Mouse (Mus musculus) c-Kit-negative CD71-positive TER-119-positive erythroid progenitor cells, embryonic 14.5 days (primary cell): ENCODE results near the gene Nphp4.
"Not testable (repeated sequence)": the region's sequence is repeated elsewhere in the genome, so short reads cannot be mapped to it uniquely, and the experiment has no call there.

Experiments
- DNase-seq: peaks from one replicate; pipeline ENCODE4 v3.0.0-alpha.2; 2013; ENCODE audit warnings: low read depth, low spot score

Gene Nphp4

GRCm38 (mm10) chr4:152554421-152554820 lies 77.9 kb downstream of the Nphp4 start:
- no peak for DNase-seq

GRCm38 (mm10) chr4:152555806-152556205 lies 79.3 kb downstream of the Nphp4 start:
- not testable (repeated sequence) for DNase-seq

- no peak for DNase-seq
Observed at GRCm38 (mm10) chr4:152558246-152558645, 81.7 kb downstream of the Nphp4 start.

GRCm38 (mm10) chr4:152568006-152568405 lies 91.5 kb downstream of the Nphp4 start:
- DNase-seq = no peak

- DNase-seq = no peak
Observed at GRCm38 (mm10) chr4:152568662-152569395, 92.3 kb downstream of the Nphp4 start.

- no peak for DNase-seq
Observed at GRCm38 (mm10) chr4:152574266-152574665, 97.8 kb downstream of the Nphp4 start.

- no peak for DNase-seq
Observed at GRCm38 (mm10) chr4:152576826-152577225, 100.3 kb downstream of the Nphp4 start.

GRCm38 (mm10) chr4:152579956-152580355 lies 103.5 kb downstream of the Nphp4 start:
- DNase-seq = no peak

GRCm38 (mm10) chr4:152582206-152582605 lies 105.7 kb downstream of the Nphp4 start:
- no peak for DNase-seq

GRCm38 (mm10) chr4:152583616-152584015 lies 107.1 kb downstream of the Nphp4 start:
- DNase-seq = no peak

- no peak for DNase-seq
Observed at GRCm38 (mm10) chr4:152585526-152585925, 109.0 kb downstream of the Nphp4 start.

- no peak for DNase-seq
Observed at GRCm38 (mm10) chr4:152586175-152586574, 109.7 kb downstream of the Nphp4 start.

- no peak for DNase-seq
Observed at GRCm38 (mm10) chr4:152604285-152604684, 127.8 kb downstream of the Nphp4 start.

GRCm38 (mm10) chr4:152609196-152609595 lies 132.7 kb downstream of the Nphp4 start:
- DNase-seq = no peak

- DNase-seq = no peak
Observed at GRCm38 (mm10) chr4:152610026-152610425, 133.5 kb downstream of the Nphp4 start.
